Mouse (Mus musculus) thymus, adult 2 months (tissue): Measurements from ENCODE around the gene Tmem74b.

ENCODE experiments used
- CTCF ChIP-seq: fragments of 200-500 bp; IDR thresholded peaks from 2 replicates; pipeline ENCODE4 v1.5.1; 2012; ENCODE audit warnings: mild to moderate bottlenecking, control low read depth, low read length, moderate library complexity, borderline replicate concordance; ENCODE audit not compliant: control insufficient read depth, poor library complexity, insufficient read depth; ENCODE audit errors: extremely low read depth
- POLR2A ChIP-seq: fragments of 200-500 bp; IDR thresholded peaks from 2 replicates; pipeline ENCODE4 v1.6.1; 2012; ENCODE audit warnings: mild to moderate bottlenecking, low read length, control low read depth, moderate library complexity; ENCODE audit not compliant: control insufficient read depth, poor library complexity, insufficient read depth; ENCODE audit errors: extremely low read depth

- TF ChIP-seq CTCF, result no peak
- no peak for TF ChIP-seq POLR2A
These were observed 36.7 kb downstream of the Tmem74b start for GRCm38 (mm10) chr2:151738460-151738859.
